Mouse (Mus musculus): ENCODE measurements around the gene Hsf2bp. TPM values are rescaled to one million over a fixed set of nuclear protein-coding genes. Genes with fewer than 3 reads are reported as not detected.

Hsf2bp gene
- polyA plus RNA-seq, 2 experiments, result 0.07 to 0.10 TPM

GRCm38 (mm10) chr17:31949076-31949475, 87.1 kb downstream of the Hsf2bp start:
- H3K4me3 ChIP-seq (ENCODE audit: insufficient read depth in 1 of 2, low read depth in 2 of 2, low read length in 2 of 2), result no peak overlapping the region
- no peaks in the 10 kb centered on the region for H3K27me3 ChIP-seq (ENCODE audit: control insufficient read depth, insufficient read depth, low read length)
- DNase-seq (ENCODE audit: low read depth in 3 of 3, low spot score in 3 of 3) (no peak), ATAC-seq (ENCODE audit: insufficient read depth) (no peak)
- H3K9ac ChIP-seq (replicated peaks), result no peak overlapping the region
- WGBS (ENCODE audit: insufficient replicate concordance), result 71% methylated on average over 1 of the region's 1 CpGs
- no peaks in the 10 kb centered on the region for H3K9me3 ChIP-seq (ENCODE audit: control insufficient read depth, low read length)
- no peak overlapping the region for H3K4me2 ChIP-seq (ENCODE audit: low read depth)
- no peaks in the 10 kb centered on the region for H3K4me1 ChIP-seq (replicated peaks; ENCODE audit: control insufficient read depth in 2 of 2, insufficient read depth in 2 of 2, low read length in 1 of 2)
- H3K27ac ChIP-seq, result no peak overlapping the region
- H3K36me3 ChIP-seq (replicated peaks; ENCODE audit: control insufficient read depth, insufficient read depth, low read depth), result no peaks in the 10 kb centered on the region
- TF ChIP-seq CTCF (IDR thresholded peaks at IDR 0.05; ENCODE audit: low read depth) (no peak), EP300 (IDR thresholded peaks at IDR 0.05; ENCODE audit: low read depth) (no peak)

- Histone ChIP-seq H3K9me3 (ENCODE audit: control insufficient read depth, low read length) (no peaks in the 10 kb centered on the region), H3K36me3 (replicated peaks; ENCODE audit: control insufficient read depth, insufficient read depth, low read depth) (no peaks in the 10 kb centered on the region), H3K4me3 (ENCODE audit: insufficient read depth in 1 of 2, low read depth in 2 of 2, low read length in 2 of 2) (no peak overlapping the region), H3K27ac (no peak overlapping the region), H3K4me1 (replicated peaks; ENCODE audit: control insufficient read depth in 2 of 2, insufficient read depth in 2 of 2, low read length in 1 of 2) (no peaks in the 10 kb centered on the region), H3K4me2 (ENCODE audit: low read depth) (no peak overlapping the region), H3K9ac (replicated peaks) (no peak overlapping the region), H3K27me3 (ENCODE audit: control insufficient read depth, insufficient read depth, low read length) (no peaks in the 10 kb centered on the region)
- DNase-seq (ENCODE audit: low read depth in 3 of 3, low spot score in 3 of 3) (no peak), ATAC-seq (ENCODE audit: insufficient read depth) (no peak)
- TF ChIP-seq EP300 (IDR thresholded peaks at IDR 0.05; ENCODE audit: low read depth) (no peak), CTCF (IDR thresholded peaks at IDR 0.05; ENCODE audit: low read depth) (no peak)
- 72% methylated on average over 9 of the region's 9 CpGs for WGBS (ENCODE audit: insufficient replicate concordance)
Measured at GRCm38 (mm10) chr17:31946436-31946835, 89.7 kb downstream of the Hsf2bp start.

DNA sequence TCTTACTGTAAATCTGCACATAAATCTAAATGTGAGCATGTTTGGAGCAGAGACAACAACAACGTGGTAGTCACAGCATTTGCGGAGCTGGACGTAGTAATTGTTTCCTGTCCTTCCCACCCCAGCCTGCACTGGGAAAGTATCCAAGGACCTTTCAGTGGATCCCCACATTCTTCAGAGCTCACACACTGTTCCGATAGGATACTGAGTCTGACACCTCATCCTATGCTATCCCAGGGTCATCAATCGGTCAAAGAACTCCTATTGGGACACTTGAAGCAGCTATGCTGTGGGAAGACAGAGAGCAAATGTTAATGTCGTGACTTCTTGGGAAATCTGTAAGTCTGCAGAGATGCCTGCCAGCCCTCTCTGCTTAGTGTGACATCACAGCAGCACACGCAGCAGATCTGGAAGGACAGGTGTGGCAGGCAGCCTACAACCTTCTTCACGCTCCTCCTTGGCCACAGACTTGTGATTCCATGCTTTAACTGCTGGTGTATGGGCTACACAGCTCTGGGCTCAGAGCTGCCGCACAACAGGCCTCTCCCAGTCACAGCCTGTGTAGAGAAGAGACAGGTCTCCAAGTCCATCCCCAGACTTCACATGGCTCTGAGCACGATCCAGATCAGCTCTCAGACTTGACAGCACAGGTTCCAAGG, 92.1 kb downstream of the Hsf2bp start:
- Histone ChIP-seq H3K27ac (no peak overlapping the region), H3K4me2 (ENCODE audit: low read depth) (no peak overlapping the region), H3K36me3 (replicated peaks; ENCODE audit: control insufficient read depth, insufficient read depth, low read depth) (no peaks in the 10 kb centered on the region), H3K4me1 (replicated peaks; ENCODE audit: control insufficient read depth in 2 of 2, insufficient read depth in 2 of 2, low read length in 1 of 2) (peaks cover 0 to 2% of the 10 kb centered on the region in 2 experiments; a peak in 1 of 4 replicates), H3K9ac (replicated peaks) (no peak overlapping the region), H3K9me3 (ENCODE audit: control insufficient read depth, low read length) (no peaks in the 10 kb centered on the region), H3K4me3 (ENCODE audit: insufficient read depth in 1 of 2, low read depth in 2 of 2, low read length in 2 of 2) (no peak overlapping the region), H3K27me3 (ENCODE audit: control insufficient read depth, insufficient read depth, low read length) (no peaks in the 10 kb centered on the region)
- ATAC-seq (ENCODE audit: insufficient read depth) (no peak), DNase-seq (ENCODE audit: low read depth in 3 of 3, low spot score in 3 of 3) (no peak)
- 64% methylated on average over 10 of the region's 10 CpGs for WGBS (ENCODE audit: insufficient replicate concordance)
- TF ChIP-seq EP300 (IDR thresholded peaks at IDR 0.05; ENCODE audit: low read depth) (no peak), CTCF (IDR thresholded peaks at IDR 0.05; ENCODE audit: low read depth) (no peak)

DNA sequence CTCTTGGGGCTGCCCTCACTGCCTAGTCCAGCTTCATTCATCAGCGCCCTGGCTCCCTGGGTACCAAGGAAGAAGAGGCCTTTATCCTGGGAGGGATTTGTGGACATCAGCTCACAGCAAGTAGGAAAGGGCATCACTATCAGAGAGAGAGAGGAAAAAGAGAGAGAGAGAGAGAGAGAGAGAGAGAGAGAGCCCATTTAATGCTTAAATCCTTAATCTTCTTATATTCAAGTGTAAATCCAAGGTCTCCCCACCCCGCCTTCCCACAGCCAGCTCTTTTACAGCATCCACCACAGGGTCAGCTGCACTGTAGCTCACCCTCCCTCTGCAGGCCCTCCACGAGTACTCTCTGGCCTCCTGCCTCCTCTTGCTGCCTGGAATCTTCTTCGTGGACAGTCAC, 94.5 kb downstream of the Hsf2bp start:
- no peak for TF ChIP-seq CTCF (IDR thresholded peaks at IDR 0.05; ENCODE audit: low read depth)
- TF ChIP-seq EP300 (IDR thresholded peaks at IDR 0.05; ENCODE audit: low read depth), result no peak
- DNase-seq (ENCODE audit: low read depth in 3 of 3, low spot score in 3 of 3), result no peak

GRCm38 (mm10) chr17:31940607-31941006, 95.5 kb downstream of the Hsf2bp start:
- peaks cover 0 to 5% of the 10 kb centered on the region in 2 experiments; a peak in 1 of 4 replicates for H3K4me1 ChIP-seq (replicated peaks; ENCODE audit: control insufficient read depth in 2 of 2, insufficient read depth in 2 of 2, low read length in 1 of 2)
- no peaks in the 10 kb centered on the region for H3K27me3 ChIP-seq (ENCODE audit: control insufficient read depth, insufficient read depth, low read length)
- no peak overlapping the region for H3K4me2 ChIP-seq (ENCODE audit: low read depth)
- H3K36me3 ChIP-seq (replicated peaks; ENCODE audit: control insufficient read depth, insufficient read depth, low read depth), result no peaks in the 10 kb centered on the region
- TF ChIP-seq EP300 (IDR thresholded peaks at IDR 0.05; ENCODE audit: low read depth) (no peak), CTCF (IDR thresholded peaks at IDR 0.05; ENCODE audit: low read depth) (no peak)
- H3K4me3 ChIP-seq (ENCODE audit: insufficient read depth in 1 of 2, low read depth in 2 of 2, low read length in 2 of 2), result no peak overlapping the region
- 72% methylated on average over 4 of the region's 4 CpGs for whole genome bisulfite sequencing (ENCODE audit: insufficient replicate concordance)
- no peaks in the 10 kb centered on the region for H3K9me3 ChIP-seq (ENCODE audit: control insufficient read depth, low read length)
- no peak overlapping the region for H3K27ac ChIP-seq
- ATAC-seq (ENCODE audit: insufficient read depth) (no peak), DNase-seq (ENCODE audit: low read depth in 3 of 3, low spot score in 3 of 3) (no peak)
- no peak overlapping the region for H3K9ac ChIP-seq (replicated peaks)

More for the DNA sequence above, 94.5 kb downstream of the Hsf2bp start:
- Histone ChIP-seq H3K9ac (replicated peaks) (no peak overlapping the region), H3K9me3 (ENCODE audit: control insufficient read depth, low read length) (no peaks in the 10 kb centered on the region), H3K27me3 (ENCODE audit: control insufficient read depth, insufficient read depth, low read length) (no peaks in the 10 kb centered on the region), H3K36me3 (replicated peaks; ENCODE audit: control insufficient read depth, insufficient read depth, low read depth) (no peaks in the 10 kb centered on the region), H3K4me3 (ENCODE audit: insufficient read depth in 1 of 2, low read depth in 2 of 2, low read length in 2 of 2) (no peak overlapping the region), H3K4me2 (ENCODE audit: low read depth) (no peak overlapping the region), H3K4me1 (replicated peaks; ENCODE audit: control insufficient read depth in 2 of 2, insufficient read depth in 2 of 2, low read length in 1 of 2) (peaks cover 0 to 5% of the 10 kb centered on the region in 2 experiments; a peak in 1 of 4 replicates), H3K27ac (no peak overlapping the region)
- no peak for ATAC-seq (ENCODE audit: insufficient read depth)
- 51% methylated on average over 4 of the region's 4 CpGs for WGBS (ENCODE audit: insufficient replicate concordance)

Data from liver, embryonic 14.5 days (tissue).